Mouse (Mus musculus): ENCODE data around the gene Dnah7c.
A peak's percentile ranks its signal among the peaks of the same experiment; 100 is the strongest.
"Not testable (repeated sequence)": the region's sequence is repeated elsewhere in the genome, so short reads cannot be mapped to it uniquely, and the experiment has no call there.

The Dnah7c gene

GRCm38 (mm10) chr1:46733405-46734106 is 308.2 kb downstream of the Dnah7c start:
- not testable (repeated sequence) for DNase-seq

- not testable (repeated sequence) for DNase-seq
Observed at GRCm38 (mm10) chr1:46734455-46734854, 309.1 kb downstream of the Dnah7c start.

DNA sequence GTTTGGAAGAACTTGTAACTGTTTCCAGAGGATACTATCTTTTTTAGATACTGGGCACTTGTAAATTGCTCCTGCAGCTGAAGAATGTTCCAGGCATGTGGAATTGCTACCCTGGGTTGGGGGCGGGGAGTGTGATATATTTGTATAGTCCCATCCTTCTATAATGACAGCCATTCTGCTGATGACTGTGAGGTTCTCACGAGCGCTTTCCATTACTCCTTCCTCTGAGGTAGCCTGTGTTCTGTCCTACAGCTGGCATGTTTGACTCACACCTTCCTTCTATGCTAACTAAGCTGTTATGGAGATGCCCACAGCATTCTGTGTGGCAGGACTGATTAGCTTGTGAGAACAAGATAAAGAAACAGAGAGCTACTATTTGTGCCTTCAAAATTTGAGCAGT is 339.2 kb downstream of the Dnah7c start:
- DNase-seq: not testable (repeated sequence)

DNA sequence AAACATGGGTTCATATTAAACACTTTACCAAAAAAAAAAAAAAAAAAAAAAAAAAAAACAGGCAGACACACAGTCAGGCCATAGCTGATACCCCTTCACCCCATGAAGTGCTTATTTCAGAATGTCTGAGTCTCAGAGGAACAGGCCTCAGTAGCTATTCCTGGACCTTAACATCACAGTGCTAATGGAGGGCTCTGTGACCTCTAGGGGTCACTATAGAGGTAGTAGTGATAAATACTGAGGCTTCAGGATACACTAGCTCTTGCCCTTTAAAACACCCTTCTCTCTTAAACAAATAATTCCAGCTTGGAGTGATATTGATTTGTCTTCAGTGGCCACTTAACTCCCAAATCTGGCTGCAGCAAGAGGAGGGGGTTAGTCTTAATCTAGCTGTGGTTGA is 343.9 kb downstream of the Dnah7c start:
- not testable (repeated sequence) for DNase-seq

DNA sequence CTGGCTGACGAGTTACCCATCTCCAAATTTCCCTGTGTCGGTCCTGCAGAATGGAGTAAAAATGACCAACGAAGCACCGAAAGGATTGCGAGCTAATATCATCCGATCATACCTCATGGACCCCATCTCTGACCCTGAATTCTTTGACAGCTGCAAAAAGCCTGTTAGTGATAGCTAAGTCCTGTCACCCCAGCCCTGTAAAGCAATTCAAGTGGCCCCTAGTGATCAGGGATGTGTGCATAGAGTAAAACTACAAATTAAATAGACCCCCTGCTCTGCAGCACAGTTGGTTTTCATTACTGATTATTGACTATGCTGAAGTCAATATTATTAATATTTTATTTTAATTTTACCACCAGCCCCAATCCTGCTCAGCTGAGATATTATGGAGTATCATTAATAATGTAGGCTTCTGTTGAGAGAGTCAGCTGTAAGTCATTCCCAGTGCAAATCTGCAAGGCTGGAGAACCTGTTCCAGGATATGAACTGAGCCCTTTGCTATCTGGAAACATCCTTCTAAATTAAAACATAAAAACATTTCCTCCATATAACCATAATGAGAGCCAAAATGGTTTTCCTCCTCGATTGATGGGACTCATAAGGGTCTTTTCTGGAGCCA is 344.8 kb downstream of the Dnah7c start:
- not testable (repeated sequence) for DNase-seq

GRCm38 (mm10) chr1:46782227-46782626 is 356.8 kb downstream of the Dnah7c start:
- not testable (repeated sequence) for DNase-seq

- DNase-seq: no peak
Observed at GRCm38 (mm10) chr1:46805074-46805473, 379.7 kb downstream of the Dnah7c start.

DNA sequence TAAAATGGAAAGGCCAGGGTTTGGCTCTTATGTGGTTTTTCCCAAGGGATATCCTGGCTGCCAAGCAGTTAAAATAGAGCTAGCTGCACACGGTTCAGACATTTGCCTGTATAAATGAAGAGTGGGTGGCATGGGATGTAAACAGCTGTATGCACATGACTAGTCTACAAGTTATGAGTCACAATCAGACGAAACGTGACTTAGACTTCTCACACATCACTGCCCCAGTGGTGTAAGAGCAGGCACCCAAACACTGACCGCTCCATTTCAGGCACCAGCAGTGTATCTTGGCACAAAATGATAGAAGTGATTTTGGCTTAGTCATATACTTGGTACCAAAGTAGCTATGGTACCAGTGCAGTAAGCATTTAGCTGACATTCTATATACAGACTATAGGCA is 383.2 kb downstream of the Dnah7c start:
- not testable (repeated sequence) for DNase-seq

- DNase-seq: no peak
Observed at GRCm38 (mm10) chr1:46817934-46818333, 392.5 kb downstream of the Dnah7c start.

DNA sequence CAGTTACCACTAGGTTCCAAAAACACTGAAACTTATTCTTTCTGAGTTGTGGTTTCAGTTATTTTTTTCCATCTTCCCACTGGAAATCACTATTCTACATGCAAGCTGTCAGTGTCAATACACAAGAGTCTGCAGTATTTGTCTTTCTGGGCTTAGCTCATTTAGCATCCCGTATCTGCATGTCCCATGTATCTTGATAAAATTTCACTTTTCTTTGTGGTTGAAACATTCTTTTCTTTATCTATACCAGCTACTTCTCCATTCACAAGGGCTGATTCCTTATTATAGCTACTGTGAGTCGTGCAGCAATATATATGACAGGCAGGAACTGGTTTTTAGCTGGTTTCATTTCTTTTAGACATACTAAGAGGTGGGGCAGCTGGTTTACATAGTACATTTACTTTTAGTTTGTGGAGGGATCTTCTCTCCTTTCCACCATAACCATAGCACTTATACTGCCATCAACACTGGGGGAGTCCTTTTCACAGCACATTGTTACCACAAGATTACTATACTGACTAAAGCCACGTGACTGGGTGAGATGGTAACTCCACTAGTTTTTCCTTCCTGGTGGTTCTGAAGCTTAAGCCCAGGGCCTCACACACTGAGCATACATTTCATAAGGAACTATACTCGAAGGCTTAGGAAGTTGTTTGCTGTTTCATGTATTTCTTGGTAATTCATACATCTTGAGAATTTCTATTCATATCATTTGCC is 397.0 kb downstream of the Dnah7c start:
- DNase-seq: no peak

- DNase-seq: no peak
Observed at GRCm38 (mm10) chr1:46830066-46830843, 404.9 kb downstream of the Dnah7c start.

DNA sequence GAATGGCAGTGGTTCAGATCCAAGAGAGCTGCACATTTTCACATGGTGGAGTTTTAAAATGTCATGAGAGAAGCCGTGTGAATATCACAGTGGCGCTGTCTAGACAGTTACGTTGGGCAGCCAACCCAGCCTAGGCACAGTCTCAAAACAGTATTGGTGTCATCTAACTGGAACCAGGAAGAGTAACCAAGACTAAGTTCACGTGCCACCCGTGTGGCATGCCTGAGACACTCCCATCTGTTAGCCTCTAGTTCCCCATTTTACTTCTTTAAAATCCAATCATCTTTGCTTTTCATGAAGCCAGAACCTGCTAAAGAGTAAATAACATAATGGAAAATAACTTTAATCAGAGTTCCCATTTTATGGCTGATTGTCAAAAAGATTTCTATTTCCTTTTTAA is 406.5 kb downstream of the Dnah7c start:
- DNase-seq: no peak

GRCm38 (mm10) chr1:46843406-46843805 is 418.0 kb downstream of the Dnah7c start:
- DNase-seq: no peak

DNA sequence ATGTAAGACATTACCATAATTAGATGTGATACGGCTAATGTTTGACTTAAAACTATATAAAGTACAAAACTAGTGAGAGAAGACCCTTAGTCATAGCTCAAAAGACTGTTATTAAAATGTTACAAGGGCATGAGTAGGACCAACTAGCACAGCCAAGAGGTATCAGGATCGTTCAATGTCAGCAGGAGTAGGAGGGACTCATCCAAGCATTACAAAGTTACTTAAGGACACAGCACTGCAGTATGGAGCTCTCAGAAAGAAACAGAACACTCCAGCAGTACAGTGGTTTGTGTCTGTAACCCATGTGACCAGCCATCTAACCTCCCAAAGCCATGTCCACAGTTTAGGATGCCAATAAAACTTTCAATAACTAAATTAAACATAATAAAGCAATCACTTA is 418.9 kb downstream of the Dnah7c start:
- DNase-seq: no peak

- no peak for DNase-seq
Observed at GRCm38 (mm10) chr1:46845221-46845620, 419.8 kb downstream of the Dnah7c start.

- peak; percentile 70 for DNase-seq
Observed at GRCm38 (mm10) chr1:46849758-46850157, 424.4 kb downstream of the Dnah7c start.

GRCm38 (mm10) chr1:46851586-46851985 is 426.2 kb downstream of the Dnah7c start:
- DNase-seq: no peak

GRCm38 (mm10) chr1:46852216-46852599 is 426.8 kb downstream of the Dnah7c start:
- no peak for DNase-seq

DNA sequence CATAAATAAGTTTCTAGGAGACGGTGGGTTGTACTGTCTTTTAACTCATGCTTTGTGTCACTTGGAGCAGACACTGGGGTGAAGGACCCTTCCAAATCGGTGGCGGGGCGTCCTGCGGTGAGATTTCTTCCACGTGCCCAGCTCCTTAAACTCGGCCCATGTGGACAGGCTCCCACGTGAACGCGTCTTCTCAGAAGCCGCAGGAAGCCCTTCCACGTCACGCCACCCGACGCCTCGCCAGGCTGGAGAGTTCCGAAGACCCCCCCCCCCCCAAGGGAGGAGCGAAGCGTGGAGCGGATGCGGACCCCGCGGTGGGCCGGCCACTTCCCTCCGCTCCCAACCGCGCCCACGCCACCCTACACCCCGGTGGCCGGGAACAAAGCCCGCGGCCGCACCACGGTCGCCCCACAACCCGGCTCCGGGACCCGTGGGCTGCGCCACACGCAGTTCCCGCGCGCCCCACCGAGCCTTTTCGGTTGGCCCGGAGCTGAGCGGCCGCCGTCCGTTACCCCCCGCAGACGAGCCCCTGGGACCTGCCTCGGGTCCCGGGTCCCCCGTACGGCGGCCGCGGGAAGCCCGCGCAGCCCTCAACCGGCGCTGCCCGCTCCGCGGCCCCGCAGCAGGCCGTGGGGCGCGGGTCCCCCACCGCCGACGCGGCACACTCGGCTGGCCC is 427.3 kb downstream of the Dnah7c start:
- no peak for DNase-seq

DNA sequence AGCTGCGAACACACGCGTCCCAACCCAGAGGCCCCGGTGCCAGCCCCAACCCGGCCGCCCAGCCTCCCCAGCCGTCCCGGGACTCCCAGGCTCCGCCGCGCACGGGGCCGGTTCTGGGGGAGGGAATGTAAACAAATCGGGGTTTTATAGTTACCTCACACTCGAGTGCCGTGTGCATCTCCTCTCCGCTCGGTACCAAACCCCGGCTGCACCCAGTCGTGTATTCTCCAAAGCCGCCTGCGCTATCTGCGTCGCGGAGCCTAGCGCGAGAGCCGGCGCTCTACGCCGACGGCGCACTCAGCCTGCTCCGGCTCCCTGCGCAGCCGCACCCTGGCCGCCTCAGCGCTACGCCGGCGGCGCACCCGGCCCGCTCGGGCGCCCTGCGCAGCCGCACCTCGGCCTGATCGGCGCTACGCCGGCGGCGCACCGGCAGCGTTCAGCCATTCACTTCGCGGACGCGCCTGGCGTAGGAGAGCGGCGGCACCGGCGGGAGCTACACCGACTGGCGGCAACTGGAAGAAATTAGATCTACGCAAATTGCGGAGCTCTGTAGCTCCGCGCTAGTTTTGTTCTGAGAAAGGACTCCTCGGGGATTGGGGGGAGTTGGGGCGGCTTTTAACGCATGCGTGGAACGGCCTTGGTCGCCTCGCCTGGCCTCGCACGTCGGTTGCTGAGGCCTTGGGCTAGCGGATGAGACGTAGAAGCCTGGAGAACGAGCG is 428.1 kb downstream of the Dnah7c start:
- peak; percentile 99 for DNase-seq

DNA sequence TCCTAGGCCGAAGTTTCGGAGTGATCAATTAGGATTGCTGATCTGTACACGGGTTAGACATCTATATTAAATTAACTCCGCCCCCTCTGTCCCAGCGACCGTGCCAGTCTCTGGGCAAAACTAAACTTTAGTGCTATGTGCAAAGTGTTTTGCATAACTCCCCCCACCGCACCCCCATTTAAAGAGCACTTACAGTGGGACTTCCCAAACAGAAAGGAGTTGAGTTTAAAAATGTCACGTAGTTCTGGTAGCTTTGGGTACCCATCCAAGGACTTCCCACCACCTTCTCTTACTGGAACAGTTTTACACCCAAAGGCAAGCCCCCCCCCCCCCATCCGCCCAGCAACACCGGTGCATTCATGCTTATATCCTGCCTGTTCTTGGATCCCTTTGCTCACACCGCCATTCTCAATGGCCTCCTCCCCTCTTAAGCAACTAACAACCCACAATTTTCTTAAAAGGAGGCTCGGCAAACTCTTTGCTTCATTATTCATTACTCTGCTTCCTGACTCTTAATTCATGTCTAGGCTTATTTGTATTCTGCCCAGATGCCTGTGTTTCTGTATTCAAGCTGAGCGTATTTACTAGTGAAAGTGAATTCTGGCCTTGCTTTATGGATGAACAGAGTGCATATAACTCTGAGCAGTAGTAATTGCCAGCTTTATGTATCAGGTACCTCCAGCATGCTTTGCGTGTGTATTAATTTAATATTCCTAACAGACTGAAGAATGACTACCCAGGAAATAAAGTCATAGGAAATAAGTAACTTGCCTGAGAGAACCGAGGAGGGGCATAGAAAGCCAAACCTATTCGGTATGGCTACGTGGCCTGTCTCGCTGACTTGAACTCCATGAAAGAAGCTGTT is 428.9 kb downstream of the Dnah7c start:
- DNase-seq: no peak
